Mouse (Mus musculus): Measurements from ENCODE around the gene Chrdl2. TPM values are rescaled to one million over a fixed set of nuclear protein-coding genes. Genes with fewer than 3 reads are reported as not detected.

Chrdl2 gene
- polyA plus RNA-seq, 1 experiment, result 0.08 TPM

- Histone ChIP-seq H3K4me1 (ENCODE audit: control insufficient read depth, insufficient read depth, insufficient read length) (peaks cover 4% of the 10 kb centered on the region), H3K27me3 (ENCODE audit: control insufficient read depth, insufficient read depth, low read length) (no peaks in the 10 kb centered on the region; the same call in 1 of the 2 replicates), H3K4me3 (ENCODE audit: extremely low read depth, insufficient read depth, insufficient read length) (no peak overlapping the region), H3K27ac (ENCODE audit: insufficient read depth, low read length) (no peak overlapping the region), H3K36me3 (ENCODE audit: control insufficient read depth, insufficient read depth, low read length) (no peaks in the 10 kb centered on the region)
- DNase-seq (ENCODE audit: low read depth in 1 of 2, low spot score in 2 of 2), result no peak
- no peak for TF ChIP-seq POLR2A (IDR thresholded peaks at IDR 0.05; ENCODE audit: low read depth, low read length)
- no peak for TF ChIP-seq CTCF (IDR thresholded peaks at IDR 0.05; ENCODE audit: extremely low read depth, insufficient read depth, insufficient read length, insufficient replicate concordance)
- WGBS, result 88% methylated on average over 13 of the region's 13 CpGs
Observed at GRCm38 (mm10) chr7:99982256-99983242, 23.4 kb upstream of the Chrdl2 start.

- Histone ChIP-seq H3K27me3 (ENCODE audit: control insufficient read depth, insufficient read depth, low read length) (no peaks in the 10 kb centered on the region; the same call in 1 of the 2 replicates), H3K36me3 (ENCODE audit: control insufficient read depth, insufficient read depth, low read length) (no peaks in the 10 kb centered on the region), H3K27ac (ENCODE audit: insufficient read depth, low read length) (no peak overlapping the region), H3K4me1 (ENCODE audit: control insufficient read depth, insufficient read depth, insufficient read length) (no peaks in the 10 kb centered on the region), H3K4me3 (ENCODE audit: extremely low read depth, insufficient read depth, insufficient read length) (no peak overlapping the region)
- 21% methylated on average over 4 of the region's 4 CpGs for WGBS
- TF ChIP-seq POLR2A (IDR thresholded peaks at IDR 0.05; ENCODE audit: low read depth, low read length) (no peak), CTCF (IDR thresholded peaks at IDR 0.05; ENCODE audit: extremely low read depth, insufficient read depth, insufficient read length, insufficient replicate concordance) (peak; percentile 80; the same call in 1 of the 2 replicates)
- DNase-seq (ENCODE audit: low read depth in 1 of 2, low spot score in 2 of 2), result peak in 1 of 2 experiments; percentile 33
Observed at GRCm38 (mm10) chr7:99988725-99989124, 17.2 kb upstream of the Chrdl2 start.

- Histone ChIP-seq H3K36me3 (ENCODE audit: control insufficient read depth, insufficient read depth, low read length) (no peaks in the 10 kb centered on the region), H3K27ac (ENCODE audit: insufficient read depth, low read length) (no peak overlapping the region), H3K4me3 (ENCODE audit: extremely low read depth, insufficient read depth, insufficient read length) (no peak overlapping the region), H3K27me3 (ENCODE audit: control insufficient read depth, insufficient read depth, low read length) (no peaks in the 10 kb centered on the region; the same call in 1 of the 2 replicates), H3K4me1 (ENCODE audit: control insufficient read depth, insufficient read depth, insufficient read length) (no peaks in the 10 kb centered on the region)
- 88% methylated on average over 15 of the region's 15 CpGs for WGBS
- no peak for DNase-seq (ENCODE audit: low read depth in 1 of 2, low spot score in 2 of 2)
- TF ChIP-seq CTCF (IDR thresholded peaks at IDR 0.05; ENCODE audit: extremely low read depth, insufficient read depth, insufficient read length, insufficient replicate concordance) (no peak), POLR2A (IDR thresholded peaks at IDR 0.05; ENCODE audit: low read depth, low read length) (no peak)
Observed at GRCm38 (mm10) chr7:99989844-99990760, 15.9 kb upstream of the Chrdl2 start.

- no peak overlapping the region for H3K4me3 ChIP-seq (ENCODE audit: extremely low read depth, insufficient read depth, insufficient read length)
- H3K36me3 ChIP-seq (ENCODE audit: control insufficient read depth, insufficient read depth, low read length), result no peaks in the 10 kb centered on the region
- H3K27ac ChIP-seq (ENCODE audit: insufficient read depth, low read length), result no peak overlapping the region
- no peaks in the 10 kb centered on the region for H3K4me1 ChIP-seq (ENCODE audit: control insufficient read depth, insufficient read depth, insufficient read length)
- TF ChIP-seq POLR2A (IDR thresholded peaks at IDR 0.05; ENCODE audit: low read depth, low read length) (no peak), CTCF (IDR thresholded peaks at IDR 0.05; ENCODE audit: extremely low read depth, insufficient read depth, insufficient read length, insufficient replicate concordance) (no peak)
- H3K27me3 ChIP-seq (ENCODE audit: control insufficient read depth, insufficient read depth, low read length), result no peaks in the 10 kb centered on the region
- no peak for DNase-seq (ENCODE audit: low read depth in 1 of 2, low spot score in 2 of 2)
- WGBS, result 85% methylated on average over 8 of the region's 8 CpGs
Observed at GRCm38 (mm10) chr7:99990990-99991707, 14.8 kb upstream of the Chrdl2 start.

- H3K27me3 ChIP-seq (ENCODE audit: control insufficient read depth, insufficient read depth, low read length), result no peaks in the 10 kb centered on the region
- DNase-seq (ENCODE audit: low read depth in 1 of 2, low spot score in 2 of 2), result no peak
- no peaks in the 10 kb centered on the region for H3K36me3 ChIP-seq (ENCODE audit: control insufficient read depth, insufficient read depth, low read length)
- H3K4me3 ChIP-seq (ENCODE audit: extremely low read depth, insufficient read depth, insufficient read length), result no peak overlapping the region
- H3K4me1 ChIP-seq (ENCODE audit: control insufficient read depth, insufficient read depth, insufficient read length), result no peaks in the 10 kb centered on the region
- WGBS, result 74% methylated on average over 7 of the region's 7 CpGs
- no peak overlapping the region for H3K27ac ChIP-seq (ENCODE audit: insufficient read depth, low read length)
- TF ChIP-seq CTCF (IDR thresholded peaks at IDR 0.05; ENCODE audit: extremely low read depth, insufficient read depth, insufficient read length, insufficient replicate concordance), result no peak
- no peak for TF ChIP-seq POLR2A (IDR thresholded peaks at IDR 0.05; ENCODE audit: low read depth, low read length)
Observed at GRCm38 (mm10) chr7:99993159-99993558, 12.8 kb upstream of the Chrdl2 start.

GRCm38 (mm10) chr7:99995186-99995585 is 10.8 kb upstream of the Chrdl2 start:
- H3K4me3 ChIP-seq (ENCODE audit: extremely low read depth, insufficient read depth, insufficient read length), result no peak overlapping the region
- no peaks in the 10 kb centered on the region for H3K27me3 ChIP-seq (ENCODE audit: control insufficient read depth, insufficient read depth, low read length)
- WGBS, result 24% methylated on average over 7 of the region's 7 CpGs
- no peaks in the 10 kb centered on the region for H3K4me1 ChIP-seq (ENCODE audit: control insufficient read depth, insufficient read depth, insufficient read length)
- TF ChIP-seq CTCF (IDR thresholded peaks at IDR 0.05; ENCODE audit: extremely low read depth, insufficient read depth, insufficient read length, insufficient replicate concordance) (no peak), POLR2A (IDR thresholded peaks at IDR 0.05; ENCODE audit: low read depth, low read length) (no peak)
- H3K36me3 ChIP-seq (ENCODE audit: control insufficient read depth, insufficient read depth, low read length), result no peaks in the 10 kb centered on the region
- DNase-seq (ENCODE audit: low read depth in 1 of 2, low spot score in 2 of 2), result no peak
- H3K27ac ChIP-seq (ENCODE audit: insufficient read depth, low read length), result no peak overlapping the region

Measured in spleen, adult 2 months (tissue).